8 mouse cellular contexts compared by ENCODE assay signal in the genomic region with DNA sequence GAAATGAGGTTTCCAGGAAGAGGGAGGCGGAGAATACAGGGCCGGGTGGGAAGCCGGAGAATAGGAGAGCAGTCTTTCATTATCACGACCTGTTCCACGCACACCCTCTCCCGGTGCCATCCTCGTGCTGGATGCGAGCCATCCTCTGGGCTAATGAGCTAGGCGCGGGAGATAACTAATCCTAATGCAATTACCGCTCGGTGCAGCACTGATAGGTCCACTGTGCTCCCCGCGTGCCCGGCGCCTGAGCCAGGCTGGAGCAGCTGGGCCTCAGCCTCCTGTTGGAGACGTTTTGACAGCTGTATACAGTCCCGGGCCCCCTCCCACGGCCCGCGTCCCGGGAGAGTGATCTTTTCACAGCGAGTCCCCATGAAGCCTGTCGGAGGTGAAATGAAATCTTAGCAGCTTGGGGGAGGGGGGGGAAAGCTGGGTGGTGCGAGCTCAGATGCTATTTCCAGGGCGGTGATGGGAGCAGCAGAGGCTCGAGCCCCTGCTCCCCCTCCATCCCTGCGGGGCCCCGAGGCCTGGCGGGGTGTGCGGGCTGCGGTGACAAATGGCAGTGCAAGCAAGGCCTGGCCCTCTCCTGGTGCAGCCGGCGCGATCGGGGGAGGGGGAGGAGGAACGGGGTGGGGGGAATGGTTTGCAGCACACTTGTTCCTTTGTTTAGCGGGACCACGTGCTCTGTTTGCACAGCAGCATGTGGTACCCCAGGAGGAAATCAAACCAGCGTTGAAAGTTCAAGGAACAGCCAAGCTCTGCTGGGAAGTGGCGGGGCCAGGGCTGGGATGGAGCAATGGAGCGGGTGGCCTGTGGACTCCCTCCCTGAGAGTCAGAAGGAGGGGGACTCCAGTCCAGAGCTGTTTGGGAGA.
DNase-seq lines count a peak whose midpoint lies in the region; ATAC-seq and TF ChIP-seq lines count a peak whose summit lies in the region.

No protein-coding gene starts in this region.

- peak overlapping the region; percentile 52 for H3K4me2 ChIP-seq in forebrain, embryonic 11.5 days (ENCODE audit: low read depth, low read length, severe bottlenecking)
- peak overlapping the region; percentile 79 for H3K4me2 ChIP-seq in heart, embryonic 13.5 days
- H3K4me2 ChIP-seq in neural tube, embryonic 11.5 days (ENCODE audit: low read depth) = peak overlapping the region; percentile 52

- DNase-seq in thymus, postnatal 36 days = peak; percentile 2 to 7
- DNase-seq in thymus, postnatal 10 days (ENCODE audit: low spot score in 2 of 2) = no peak
- peak; percentile 94 for DNase-seq in forebrain, embryonic 11.5 days (ENCODE audit: low spot score)
- peak; percentile 13 to 50 for DNase-seq in kidney, postnatal 25 days
- no peak for DNase-seq in liver, adult 2 months (ENCODE audit: extremely low read depth, low read depth, low spot score)
- DNase-seq in neural tube, embryonic 11.5 days (ENCODE audit: low spot score) = peak; percentile 94
- DNase-seq in urinary bladder, adult 2 months (ENCODE audit: low spot score) = peak; percentile 31

- peak overlapping the region; percentile 14; the same call in 1 of the 2 replicates for H3K4me3 ChIP-seq in forebrain, embryonic 11.5 days (ENCODE audit: low read depth, low read length)
- H3K4me3 ChIP-seq in heart, embryonic 13.5 days = peak overlapping the region; percentile 49
- H3K4me3 ChIP-seq in liver, adult 2 months (ENCODE audit: insufficient read depth, low read depth, low read length) = peak overlapping the region; percentile 64
- H3K4me3 ChIP-seq in neural tube, embryonic 11.5 days (ENCODE audit: low read depth, low read length) = peak overlapping the region; percentile 27

- no peaks in the 10 kb centered on the region for H3K27me3 ChIP-seq in forebrain, embryonic 11.5 days (ENCODE audit: control insufficient read depth, insufficient read depth, low read length)
- H3K27me3 ChIP-seq in heart, embryonic 13.5 days (replicated peaks) = no peaks in the 10 kb centered on the region
- peaks cover 9% of the 10 kb centered on the region; the same call in 1 of the 2 replicates for H3K27me3 ChIP-seq in liver, adult 2 months (ENCODE audit: control insufficient read depth, insufficient read depth, low read length)
- no peaks in the 10 kb centered on the region for H3K27me3 ChIP-seq in neural tube, embryonic 11.5 days (ENCODE audit: control insufficient read depth, insufficient read depth, low read length)

- peak overlapping the region; percentile 66 for H3K9ac ChIP-seq in forebrain, embryonic 11.5 days (ENCODE audit: low read length)
- H3K9ac ChIP-seq in heart, embryonic 13.5 days = peak overlapping the region; percentile 80
- peak overlapping the region; percentile 76 for H3K9ac ChIP-seq in liver, adult 2 months (ENCODE audit: low read depth, low read length)
- H3K9ac ChIP-seq in neural tube, embryonic 11.5 days (ENCODE audit: low read length) = peak overlapping the region; percentile 69

- WGBS in forebrain, embryonic 11.5 days = 2% methylated on average over 38 of the region's 42 CpGs
- WGBS in heart, embryonic 13.5 days = 2% methylated on average over 42 of the region's 42 CpGs
- WGBS in liver, adult 2 months = 4% methylated on average over 42 of the region's 42 CpGs
- WGBS in neural tube, embryonic 11.5 days = 2% methylated on average over 42 of the region's 42 CpGs

- TF ChIP-seq CTCF in liver, adult 2 months (IDR thresholded peaks at IDR 0.05; ENCODE audit: low read depth, low read length) = no peak

- no peaks in the 10 kb centered on the region for H3K9me3 ChIP-seq in forebrain, embryonic 11.5 days (ENCODE audit: control insufficient read depth, low read length)
- H3K9me3 ChIP-seq in heart, embryonic 13.5 days = no peaks in the 10 kb centered on the region
- no peaks in the 10 kb centered on the region for H3K9me3 ChIP-seq in neural tube, embryonic 11.5 days (ENCODE audit: control insufficient read depth, low read length)

- no peaks in the 10 kb centered on the region for H3K36me3 ChIP-seq in forebrain, embryonic 11.5 days (ENCODE audit: control insufficient read depth, insufficient read depth, low read length)
- H3K36me3 ChIP-seq in heart, embryonic 13.5 days = no peaks in the 10 kb centered on the region
- H3K36me3 ChIP-seq in liver, adult 2 months (ENCODE audit: control insufficient read depth, insufficient read depth, low read length) = no peaks in the 10 kb centered on the region
- no peaks in the 10 kb centered on the region for H3K36me3 ChIP-seq in neural tube, embryonic 11.5 days (ENCODE audit: control insufficient read depth, insufficient read depth, low read length)

- peaks cover 10% of the 10 kb centered on the region; the same call in 1 of the 2 replicates for H3K4me1 ChIP-seq in forebrain, embryonic 11.5 days (replicated peaks; ENCODE audit: control insufficient read depth, insufficient read depth, low read length)
- peaks cover 28% of the 10 kb centered on the region for H3K4me1 ChIP-seq in heart, embryonic 13.5 days
- no peaks in the 10 kb centered on the region for H3K4me1 ChIP-seq in liver, adult 2 months (ENCODE audit: control insufficient read depth, insufficient read depth, low read length)
- peaks cover 18% of the 10 kb centered on the region for H3K4me1 ChIP-seq in neural tube, embryonic 11.5 days (ENCODE audit: control insufficient read depth, insufficient read depth, low read length)

- H3K27ac ChIP-seq in forebrain, embryonic 11.5 days (ENCODE audit: low read depth, low read length) = peak overlapping the region; percentile 93
- H3K27ac ChIP-seq in heart, embryonic 13.5 days (replicated peaks) = peak overlapping the region; percentile 94
- peak overlapping the region; percentile 36; the same call in 1 of the 2 replicates for H3K27ac ChIP-seq in liver, adult 2 months (replicated peaks; ENCODE audit: insufficient read depth, low read depth, low read length)
- peak overlapping the region; percentile 96 for H3K27ac ChIP-seq in neural tube, embryonic 11.5 days (ENCODE audit: low read depth, low read length)

- TF ChIP-seq POLR2A in liver, adult 2 months (IDR thresholded peaks at IDR 0.05; ENCODE audit: extremely low read depth, insufficient read depth, low read length) = no peak

- no peaks in the 10 kb centered on the region for H3K79me2 ChIP-seq in liver, adult 2 months (ENCODE audit: control insufficient read depth, insufficient read depth, low read length)

- peak; percentile 96 for ATAC-seq in forebrain, embryonic 11.5 days (replicated peaks; ENCODE audit: low FRiP score)
- peak; percentile 78 for ATAC-seq in heart, embryonic 13.5 days (ENCODE audit: extremely low read depth, insufficient number of reproducible peaks, low FRiP score, low TSS enrichment)
- peak; percentile 96 for ATAC-seq in neural tube, embryonic 11.5 days (ENCODE audit: insufficient read depth, low FRiP score, low TSS enrichment)

Comparison
In these comparisons a context has a peak if more than half of its experiments do, and no peak if none do; other contexts are left out.
1. DNase-seq: peak in thymus, postnatal 36 days (2 of 2), forebrain, embryonic 11.5 days (single experiment), kidney, postnatal 25 days (2 of 2), neural tube, embryonic 11.5 days (single experiment) and urinary bladder, adult 2 months (single experiment); none in thymus, postnatal 10 days (0 of 2) and liver, adult 2 months (single experiment).
2. H3K27ac ChIP-seq: peak in every context shown above with its lines; median percentile 96 in neural tube, embryonic 11.5 days; 94 in heart, embryonic 13.5 days; 93 in forebrain, embryonic 11.5 days; 36 in liver, adult 2 months.
3. H3K4me3 ChIP-seq: peak in every context shown above with its lines; median percentile 64 in liver, adult 2 months; 49 in heart, embryonic 13.5 days; 27 in neural tube, embryonic 11.5 days; 14 in forebrain, embryonic 11.5 days.
4. Peak in every context shown above with its lines, with median percentiles within 50 percentile points of each other: ATAC-seq, H3K4me2 ChIP-seq and H3K9ac ChIP-seq.